Mouse (Mus musculus) retina, postnatal 7 days (tissue): ENCODE measurements at regions not wholly inside any gene's neighbourhood (a gene's known extent, or its start where the extent isn't known, plus 50 kb on each side); places are given as distances from the start of the nearest gene placed in this dataset.

ENCODE experiments used
- DNase-seq: peaks from one replicate; pipeline ENCODE4 v3.0.0-alpha.2; 2012; ENCODE audit warnings: low read depth, low spot score

DNA sequence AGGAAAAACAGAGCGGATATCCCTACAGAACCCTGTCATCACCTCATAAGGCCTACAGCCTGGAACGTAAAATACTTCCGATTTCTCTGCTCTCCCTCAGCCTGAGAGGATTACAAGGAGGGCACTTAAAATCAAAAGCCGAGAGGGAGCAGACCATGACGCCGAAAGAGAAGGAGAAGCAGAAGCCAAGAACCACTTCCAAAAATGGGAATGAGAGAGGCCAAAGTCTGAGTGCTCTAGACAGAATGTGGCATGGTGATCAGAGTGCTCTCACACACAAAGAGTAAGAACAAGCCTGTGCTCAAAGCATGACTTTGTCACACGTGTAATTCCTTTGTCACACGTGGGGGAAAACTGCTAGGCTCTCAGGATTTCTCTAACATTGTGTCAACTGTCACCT, 125.9 kb downstream of the Hlx start:
- no peak for DNase-seq

DNA sequence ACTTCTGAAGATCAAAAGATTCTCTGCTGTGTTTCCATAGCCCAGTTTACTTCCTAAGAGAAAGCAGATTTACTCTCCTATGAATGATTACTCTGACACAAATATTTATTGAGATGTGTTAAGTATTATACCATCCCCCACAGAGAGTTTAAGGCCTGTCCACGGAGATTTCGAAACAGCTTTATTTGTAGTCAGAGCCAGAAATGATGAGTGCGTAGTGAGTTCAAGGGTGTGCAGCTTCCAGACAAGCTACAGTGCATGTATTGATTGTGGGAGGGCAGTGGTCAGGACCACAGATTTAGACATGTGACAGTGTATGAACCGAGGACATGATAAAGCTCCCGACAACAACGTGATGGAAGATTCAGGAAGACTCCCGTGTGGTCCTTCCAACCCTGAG, 126.8 kb downstream of the Hlx start:
- no peak for DNase-seq

DNA sequence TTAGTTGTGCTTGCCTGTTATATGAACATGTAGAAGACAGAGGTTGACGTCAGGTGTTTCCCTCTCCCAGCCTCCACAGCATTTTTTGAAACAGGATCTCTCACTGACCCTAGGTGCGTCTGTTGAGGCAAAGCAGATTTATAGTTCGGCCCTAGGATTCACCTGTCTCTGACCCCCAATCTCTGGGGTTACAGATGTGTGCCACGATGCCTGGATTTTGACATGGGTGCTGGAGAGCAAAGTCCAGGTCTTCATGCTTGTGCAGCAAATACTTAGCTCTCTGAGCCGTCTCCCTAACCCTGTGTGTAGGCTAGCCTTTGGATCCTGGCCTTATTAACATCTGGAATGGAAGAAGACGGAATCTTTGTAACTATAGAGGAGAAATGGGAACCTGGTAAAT, 129.3 kb downstream of the Hlx start:
- no peak for DNase-seq

DNA sequence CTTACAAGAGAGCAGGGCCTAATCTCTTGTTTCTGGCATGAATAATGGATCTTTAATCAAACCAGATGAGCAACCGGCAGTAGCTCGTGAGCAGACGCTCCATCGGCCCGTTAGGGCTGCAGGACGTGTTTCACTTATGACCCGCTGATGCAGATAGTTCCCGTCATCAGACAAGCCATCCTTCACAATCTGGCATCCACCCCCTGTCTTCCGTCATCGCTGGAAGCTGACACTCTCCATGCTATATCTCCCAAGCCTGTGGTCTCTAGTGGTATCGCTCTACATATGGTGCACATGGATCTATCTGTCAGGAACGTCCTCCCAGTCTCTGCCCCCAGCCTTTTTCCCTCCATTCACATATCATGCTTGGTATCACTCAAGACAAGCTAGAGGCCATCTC, 137.0 kb downstream of the Hlx start:
- no peak for DNase-seq

DNA sequence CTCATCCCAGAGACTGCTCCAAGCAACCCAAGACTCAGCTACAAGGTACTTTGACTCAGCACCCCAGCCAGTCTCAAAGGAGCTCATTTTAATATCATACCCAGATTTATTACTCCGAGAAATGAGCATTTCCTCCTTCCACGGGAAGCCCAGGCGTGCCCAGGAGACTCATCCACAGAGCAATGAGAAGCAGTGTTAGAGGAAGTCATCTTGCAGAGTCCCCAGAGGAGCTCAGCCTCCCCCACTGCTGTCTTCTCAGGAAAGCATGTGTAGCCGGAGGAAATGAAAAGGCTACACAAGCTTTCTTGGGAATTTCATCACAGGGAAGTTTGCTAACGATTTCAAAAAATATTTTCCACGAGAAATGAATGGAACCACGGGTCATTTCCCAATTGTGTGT, 141.8 kb downstream of the Hlx start:
- no peak for DNase-seq

DNA sequence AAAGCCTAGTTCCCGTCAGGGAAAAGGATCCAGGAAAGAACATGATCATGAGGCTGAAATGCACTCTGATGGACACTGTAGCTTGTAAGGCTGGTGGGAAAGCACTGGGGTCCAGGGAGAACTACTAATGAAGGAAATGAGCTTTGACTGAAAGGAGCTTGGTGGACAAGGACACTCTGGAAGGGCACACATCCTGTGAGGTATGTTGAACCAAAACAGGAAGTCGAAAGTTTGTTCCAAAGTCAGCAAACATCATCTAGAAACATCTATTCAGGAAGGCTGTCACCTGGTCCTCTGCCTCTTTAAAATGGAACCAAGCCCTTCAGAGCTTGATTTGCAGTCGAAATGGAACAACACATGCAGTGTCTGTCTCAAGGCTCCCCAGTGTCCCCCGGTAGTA, 143.1 kb downstream of the Hlx start:
- no peak for DNase-seq

DNA sequence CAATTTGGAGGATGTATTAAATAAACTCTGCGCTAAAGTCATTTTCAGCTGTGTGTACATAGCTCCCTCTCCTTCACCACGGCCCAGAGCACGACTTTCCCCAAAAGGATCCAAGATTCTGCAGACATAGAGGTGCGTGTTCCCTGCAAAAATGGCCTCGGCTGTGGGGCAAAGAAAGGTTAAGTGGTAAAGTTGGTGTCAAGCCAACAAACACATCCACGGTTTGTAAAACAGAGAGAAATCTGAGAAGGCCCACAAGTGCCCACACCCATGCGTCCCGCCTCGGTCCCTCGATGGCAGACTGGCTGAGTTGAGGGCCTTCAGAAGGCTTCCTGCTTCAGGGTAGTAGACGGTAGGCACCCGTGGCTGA, 147.9 kb downstream of the Hlx start:
- DNase-seq, result no peak

DNA sequence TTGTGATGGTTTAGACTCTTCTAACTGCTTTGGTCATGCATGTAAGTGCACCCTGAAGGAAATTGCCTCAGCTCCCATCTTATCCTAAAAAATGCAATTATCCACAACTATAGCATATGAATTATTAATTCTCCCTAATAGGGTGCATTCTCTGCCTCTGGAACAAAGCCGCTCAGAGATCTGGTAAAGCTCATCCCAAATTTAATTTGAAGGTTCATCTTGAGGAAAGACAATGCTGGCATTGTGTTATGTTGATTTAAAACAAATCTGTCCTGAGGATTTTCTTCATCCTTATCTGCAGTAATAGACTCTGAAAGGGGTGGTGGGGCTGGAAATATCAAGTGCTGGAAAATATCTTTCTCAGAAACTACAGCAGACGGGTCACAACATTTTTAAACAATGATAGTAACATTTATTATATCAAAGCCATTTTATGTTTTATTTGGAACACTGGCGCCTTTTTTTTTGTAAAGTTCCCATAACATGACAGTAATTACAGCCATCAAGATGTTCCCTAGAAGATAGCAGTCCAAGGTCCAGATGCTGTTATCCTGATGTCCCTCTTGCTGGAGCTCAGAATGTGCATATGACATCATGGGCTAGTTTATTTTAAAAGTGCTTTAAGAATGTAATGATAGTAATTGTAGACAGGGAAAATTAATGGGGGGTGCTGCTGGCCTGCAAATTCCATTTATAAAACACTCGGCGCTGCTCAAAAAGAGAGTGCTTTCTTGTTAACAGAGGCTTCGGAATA, 148.5 kb downstream of the Hlx start:
- DNase-seq, result no peak

DNA sequence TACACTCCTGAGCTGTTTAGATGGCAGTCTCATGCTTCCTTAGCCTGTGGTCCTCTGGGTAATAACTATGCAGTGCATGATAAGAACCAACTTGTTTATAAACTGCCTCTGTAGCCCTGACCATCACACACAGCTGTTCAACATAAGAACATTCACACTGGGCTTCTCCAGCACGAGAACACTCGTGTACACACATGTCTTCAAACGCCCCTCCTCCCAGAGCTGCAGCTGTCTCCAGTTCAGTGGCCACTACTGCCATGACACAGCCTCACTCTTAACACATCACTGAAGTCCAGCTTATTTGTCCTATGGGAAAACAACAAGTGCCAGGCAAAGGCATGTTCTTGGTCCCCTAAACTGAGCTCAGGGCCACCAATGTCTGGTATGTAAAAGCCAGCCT, 152.9 kb downstream of the Hlx start:
- DNase-seq, result no peak

DNA sequence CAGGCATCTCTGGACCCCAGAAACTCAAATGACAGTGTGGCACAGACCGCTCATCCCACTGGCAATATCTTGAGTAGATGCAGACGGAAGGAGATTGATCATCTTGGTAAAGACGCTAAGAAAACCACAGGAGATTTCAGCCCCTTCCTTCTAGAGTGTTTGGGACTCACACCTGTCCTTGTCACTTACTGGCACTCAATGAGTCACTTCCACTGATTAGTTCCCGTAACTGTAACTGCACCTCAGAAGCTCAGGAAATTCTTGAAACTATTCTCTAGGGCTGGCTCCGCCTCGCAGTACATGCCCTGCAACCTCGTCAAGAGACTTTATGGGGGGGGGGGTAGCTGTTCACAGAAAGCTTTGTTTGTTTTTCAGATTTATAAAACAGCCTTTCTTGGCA, 155.9 kb downstream of the Hlx start:
- no peak for DNase-seq

DNA sequence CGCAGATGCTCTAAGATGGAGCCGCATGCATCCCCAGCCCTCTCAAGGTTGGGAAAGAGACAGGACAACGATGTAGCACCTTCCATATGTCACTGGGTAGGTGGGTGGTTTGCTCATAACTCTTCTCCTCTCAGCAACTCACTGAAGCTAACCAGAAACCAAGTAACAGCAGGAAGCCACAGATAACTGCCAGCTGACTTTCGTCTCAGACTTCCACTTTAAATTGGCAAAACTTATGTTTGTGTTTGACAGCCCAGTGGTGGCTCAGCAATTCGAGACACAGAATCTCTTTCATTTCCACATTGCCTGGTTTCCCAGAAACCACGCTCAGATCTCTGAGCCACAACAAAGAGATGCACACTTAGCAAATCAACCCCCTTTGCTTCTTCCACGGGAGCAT, 159.1 kb downstream of the Hlx start:
- no peak for DNase-seq

DNA sequence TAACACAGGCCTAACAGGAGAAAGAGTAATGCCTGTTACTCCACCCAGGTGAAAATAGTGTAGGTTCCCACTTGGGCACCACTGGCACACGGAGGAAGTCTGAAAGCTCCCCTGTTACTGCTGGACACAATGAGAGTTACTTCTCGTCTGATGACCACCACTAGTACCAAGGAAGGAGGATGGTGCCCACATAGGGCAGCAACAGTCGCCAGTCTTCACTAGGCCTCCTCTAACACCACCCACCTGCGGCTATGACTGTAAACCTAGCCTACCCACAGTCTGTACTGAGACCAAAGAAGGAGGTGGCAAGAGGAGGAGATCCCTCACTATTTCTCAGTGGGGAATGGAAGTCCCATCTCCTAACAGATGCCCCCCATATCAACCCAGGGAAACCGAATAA, 161.7 kb downstream of the Hlx start:
- DNase-seq, result no peak

DNA sequence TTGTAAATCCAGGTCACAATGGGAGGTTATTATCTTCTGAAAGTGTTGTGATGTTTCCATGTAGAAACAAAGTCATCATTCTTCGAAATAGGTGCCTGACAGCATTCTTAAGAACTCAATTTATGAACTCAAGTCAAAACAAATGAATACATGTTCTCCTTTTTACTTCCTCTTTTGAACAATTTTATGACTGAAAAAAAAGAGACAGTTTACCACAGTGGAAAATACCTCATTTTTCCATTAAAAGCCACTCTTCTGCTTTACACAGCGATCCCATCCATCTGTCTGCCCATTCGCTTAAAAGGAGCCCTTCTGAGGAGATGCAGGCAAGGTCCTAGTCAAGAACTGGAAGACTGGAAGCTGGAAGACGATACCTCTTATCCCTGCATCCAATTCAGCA, 169.5 kb downstream of the Hlx start:
- DNase-seq, result no peak

DNA sequence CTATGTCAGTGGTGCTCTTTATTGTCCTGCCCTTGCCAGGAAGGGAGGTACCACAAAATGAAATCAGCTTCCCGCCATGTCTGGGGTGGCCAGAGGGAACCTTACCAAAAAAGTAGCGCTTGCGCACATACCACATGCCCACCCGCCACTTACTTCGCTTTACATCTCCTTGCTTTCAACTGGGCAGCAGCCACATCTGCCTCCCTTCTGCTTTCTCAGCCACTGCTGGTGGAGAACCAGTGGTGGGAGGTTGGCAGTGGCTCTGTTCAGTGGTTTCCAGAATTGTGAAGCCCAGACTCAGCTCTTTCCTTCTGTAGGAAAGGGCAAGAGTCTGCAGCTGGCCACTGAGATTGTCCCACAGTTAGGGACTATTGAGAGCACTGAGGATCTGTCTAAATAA, 170.2 kb downstream of the Hlx start:
- DNase-seq, result no peak

DNA sequence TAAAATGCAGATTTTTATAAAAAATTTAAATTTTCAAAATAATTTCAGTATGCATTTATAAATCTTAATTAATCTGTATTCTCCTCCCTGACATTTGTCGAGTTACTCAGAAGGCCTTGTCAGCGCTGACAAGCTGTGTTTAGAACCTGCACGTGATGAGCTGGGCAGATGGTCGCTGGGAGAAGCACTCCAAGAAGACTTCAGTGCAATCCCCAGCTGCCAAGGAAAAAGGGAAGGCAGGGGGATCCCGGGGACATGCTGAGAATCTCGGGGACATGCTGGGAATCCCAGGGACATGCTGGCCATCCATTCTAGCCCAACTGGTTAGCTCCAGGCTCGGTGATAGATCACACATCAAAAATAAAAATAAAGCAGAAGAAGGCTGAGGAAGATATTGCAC, 172.9 kb downstream of the Hlx start:
- DNase-seq, result no peak

DNA sequence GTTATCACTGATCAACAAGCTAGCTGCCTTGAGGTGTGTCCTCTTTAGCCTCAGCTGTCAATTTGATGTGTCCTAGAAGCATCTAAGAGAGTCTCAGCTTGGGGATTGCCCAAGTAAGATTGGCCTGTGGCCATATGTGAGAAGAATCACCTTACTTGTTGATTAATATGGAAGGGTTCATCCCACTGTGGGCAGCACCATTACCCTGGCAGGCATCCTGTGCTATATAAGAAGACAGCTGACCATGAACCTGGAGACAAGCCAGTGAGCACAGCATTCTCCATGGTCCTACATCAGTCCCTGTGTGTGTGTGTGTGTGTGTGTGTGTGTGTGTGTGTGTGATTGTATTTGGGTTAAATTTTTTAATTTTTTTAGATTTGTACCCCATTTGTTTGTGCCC, 178.6 kb downstream of the Hlx start:
- DNase-seq, result no peak

DNA sequence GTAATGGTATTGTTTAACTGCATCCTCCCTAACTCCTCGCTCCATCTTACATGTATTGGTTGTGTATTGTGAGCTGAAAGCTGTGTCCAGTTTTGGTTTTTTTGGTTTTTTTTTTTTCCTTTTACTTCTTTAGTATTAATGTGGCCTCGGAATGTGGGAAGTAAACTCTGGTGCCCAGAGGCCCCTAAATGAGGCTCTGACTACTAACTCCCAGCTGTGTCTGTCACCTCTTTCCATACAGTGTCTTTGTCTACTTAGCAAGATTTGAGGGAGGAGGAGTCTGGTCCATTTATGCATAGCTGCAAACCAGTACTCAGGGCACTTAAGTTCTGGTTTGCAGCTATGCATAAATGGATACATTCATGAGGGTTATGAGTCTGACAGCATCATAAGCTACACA, 181.9 kb downstream of the Hlx start:
- no peak for DNase-seq

DNA sequence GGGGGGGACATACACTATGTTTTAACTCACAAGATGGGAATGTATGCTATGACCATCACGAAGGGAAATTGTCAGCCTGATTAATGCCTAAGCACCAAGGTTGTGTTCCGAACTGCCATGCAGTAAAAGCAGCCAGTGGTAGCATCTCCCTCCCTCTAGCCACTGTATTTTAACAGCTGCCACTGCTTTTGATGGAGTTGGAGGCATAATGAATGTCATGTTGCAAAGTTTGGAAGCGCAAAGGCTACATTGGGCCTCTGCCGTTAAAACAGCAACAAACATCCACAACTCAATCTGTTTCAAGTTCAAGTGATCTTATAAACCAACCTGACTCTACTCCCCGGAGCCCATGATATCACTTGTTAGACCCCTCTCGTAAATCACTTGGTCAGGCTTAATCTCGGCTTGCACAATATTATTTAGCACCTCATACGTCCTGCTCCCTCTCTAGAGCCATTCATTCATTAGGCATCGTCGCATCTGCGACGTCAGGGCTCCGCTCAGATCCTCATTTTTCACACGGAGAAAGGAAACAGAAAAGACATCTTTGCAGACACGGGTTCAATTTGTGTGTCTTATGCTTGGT, 184.7 kb downstream of the Hlx start:
- no peak for DNase-seq

DNA sequence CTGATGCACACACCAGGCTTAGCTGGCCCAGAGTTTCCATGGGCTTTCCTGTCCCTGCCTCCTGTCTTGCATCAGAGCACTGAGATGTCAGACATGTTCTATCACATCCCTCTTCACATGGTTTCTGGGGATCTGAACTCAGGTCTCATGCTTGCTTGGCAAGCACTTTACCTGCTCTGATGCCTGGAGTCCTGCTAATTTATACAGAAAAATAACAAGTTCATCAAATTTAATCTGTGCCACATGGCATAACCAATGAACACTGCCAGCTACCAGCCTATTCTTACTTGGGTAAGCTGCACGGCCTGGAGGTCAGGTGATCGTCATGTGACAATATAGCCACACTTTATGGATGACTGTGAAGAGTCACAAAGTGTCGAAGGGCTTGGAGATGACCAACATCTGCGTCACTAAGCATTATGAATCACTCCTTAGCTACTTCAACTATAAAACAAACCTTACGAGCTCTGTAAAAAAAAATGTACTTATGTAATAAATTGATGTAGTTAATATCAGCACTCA, 186.2 kb downstream of the Hlx start:
- no peak for DNase-seq

DNA sequence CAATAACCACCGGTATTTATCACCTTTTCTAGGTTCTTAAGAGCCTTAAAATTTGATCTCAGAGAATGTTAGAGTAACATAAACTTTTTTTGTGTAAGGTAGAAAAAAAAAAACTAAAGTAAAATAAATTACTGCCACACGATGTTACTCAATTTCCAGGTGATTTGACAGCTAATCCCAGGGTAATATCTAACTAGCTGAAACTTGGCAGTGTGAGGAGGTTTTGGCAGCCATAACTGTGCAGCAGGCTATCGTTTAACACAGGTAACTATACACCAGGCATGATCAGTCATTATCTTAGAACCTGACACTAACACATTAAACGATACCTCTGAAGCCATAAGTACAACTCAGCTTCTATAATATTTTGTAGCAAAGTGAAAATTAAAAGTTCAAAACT, 187.3 kb downstream of the Hlx start:
- DNase-seq, result no peak

DNA sequence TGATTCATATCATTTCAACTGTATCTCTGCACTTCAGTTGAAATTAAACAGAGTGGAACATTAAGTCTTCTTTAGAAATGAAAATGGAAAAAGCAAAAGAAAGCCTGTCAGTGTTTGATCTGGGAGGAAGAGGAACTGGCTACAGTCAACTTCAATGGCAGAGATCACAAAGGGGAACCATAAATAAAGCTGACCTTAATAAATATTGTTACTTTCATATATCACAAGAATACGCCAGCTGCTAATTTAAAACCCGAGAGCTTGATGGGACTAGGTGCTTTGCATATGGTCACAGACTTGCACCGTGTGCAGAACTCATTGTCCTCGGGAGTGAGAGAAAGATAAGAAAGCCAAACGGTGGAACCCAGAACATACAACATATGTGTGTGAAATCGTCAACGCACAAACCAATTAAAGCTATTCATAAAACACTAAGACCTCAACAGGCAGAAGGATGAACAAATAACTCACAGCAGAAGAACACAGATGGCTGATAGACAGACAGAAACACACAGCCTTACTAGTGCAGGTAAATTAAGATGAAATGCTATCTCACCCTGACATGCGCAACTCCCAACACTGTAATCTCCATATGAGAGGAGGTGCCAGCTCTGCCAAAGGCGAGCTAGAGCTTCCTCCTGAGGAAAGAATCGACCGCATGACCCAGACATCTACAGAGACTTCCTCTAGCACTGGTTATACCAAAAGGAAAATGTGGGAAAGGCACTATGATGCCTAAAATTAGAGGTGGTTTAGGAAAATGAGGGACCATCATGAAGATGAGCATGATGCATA, 189.9 kb downstream of the Hlx start:
- no peak for DNase-seq

DNA sequence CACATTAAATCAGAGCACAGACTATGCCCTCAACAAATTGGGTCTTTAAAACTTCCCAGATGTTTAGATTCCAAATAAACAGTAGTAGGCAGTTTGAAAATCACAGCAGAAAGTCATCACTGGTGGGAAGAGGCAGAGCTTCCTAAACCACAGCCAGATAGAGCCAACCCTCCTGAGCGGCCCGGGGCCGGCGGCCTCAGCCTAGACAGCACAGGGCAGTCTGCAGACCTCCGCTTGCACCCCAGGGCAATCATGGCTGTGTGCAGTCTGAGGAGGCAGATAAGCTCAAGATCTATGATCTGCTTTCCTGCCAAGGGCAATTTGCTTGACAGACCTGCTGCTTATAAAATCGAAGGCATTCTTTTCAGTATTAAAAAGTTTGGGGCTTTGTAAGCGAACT, 192.6 kb downstream of the Hlx start:
- DNase-seq, result no peak
